Mouse (Mus musculus): Measurements from ENCODE around the gene Bcam.

Gene Bcam

DNA sequence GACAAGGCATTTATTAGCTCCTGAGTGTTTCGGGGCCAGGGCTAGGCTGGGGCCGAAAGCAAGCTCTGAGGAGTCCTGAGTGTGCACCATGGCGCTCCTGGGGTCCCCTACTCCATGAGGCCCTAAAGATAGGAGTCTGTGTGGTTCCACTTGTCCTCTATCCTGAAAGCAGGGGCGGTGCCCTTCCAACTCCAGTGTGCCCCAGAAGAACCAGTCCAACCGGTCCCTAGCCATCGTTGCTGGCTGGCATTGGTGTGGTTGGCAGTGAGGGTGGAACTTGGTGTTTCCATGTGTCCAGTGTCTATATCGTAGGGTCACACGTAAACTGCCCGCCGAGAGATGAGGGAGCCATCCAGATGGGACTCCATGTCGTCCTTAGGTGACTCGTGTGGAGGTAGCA lies 46.6 kb downstream of the Bcam start:
- no peak for DNase-seq (ENCODE audit: low spot score)

DNA sequence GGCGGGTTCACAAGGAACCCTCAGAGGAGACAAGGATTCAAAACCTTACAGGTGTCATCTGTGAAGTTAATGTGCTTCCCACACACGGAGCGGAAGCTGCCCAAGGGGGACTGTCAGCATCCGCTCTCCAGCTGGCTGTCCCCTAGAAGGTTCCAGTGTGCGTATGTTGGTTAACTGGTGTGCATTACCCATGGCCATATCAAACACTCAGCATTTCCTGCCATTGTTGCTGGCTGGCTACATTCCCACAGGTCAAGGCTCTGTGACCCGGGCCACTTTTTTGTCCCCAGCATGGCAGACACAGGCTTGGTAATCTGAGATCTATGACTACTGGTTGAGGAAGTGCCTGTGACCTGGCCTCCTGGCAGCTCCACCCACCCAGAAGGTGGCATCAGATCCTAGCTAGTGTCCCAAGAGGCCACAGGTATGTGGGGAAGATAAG lies 48.0 kb downstream of the Bcam start:
- DNase-seq (ENCODE audit: low spot score), result no peak

DNA sequence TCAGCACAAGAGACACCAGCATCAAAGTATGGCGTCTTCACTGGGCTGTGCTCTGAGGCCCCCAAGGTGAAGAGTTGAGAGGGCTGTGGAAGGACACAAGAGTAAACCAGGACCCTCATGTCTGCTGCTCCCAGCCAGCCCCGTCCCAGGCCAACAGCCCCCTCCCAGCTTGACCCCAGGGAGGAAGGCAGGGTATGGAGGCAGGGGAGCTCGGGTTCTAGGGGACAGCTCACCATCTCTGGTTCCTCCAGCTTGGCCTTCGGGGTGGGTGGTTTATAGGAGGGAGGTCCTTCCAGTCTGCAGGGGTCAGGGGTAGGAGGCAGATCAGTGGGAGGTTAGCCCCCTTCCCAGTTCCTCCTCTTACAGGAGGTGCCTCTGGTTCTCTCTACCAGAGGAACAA lies 51.6 kb downstream of the Bcam start:
- DNase-seq (ENCODE audit: low spot score), result no peak

DNA sequence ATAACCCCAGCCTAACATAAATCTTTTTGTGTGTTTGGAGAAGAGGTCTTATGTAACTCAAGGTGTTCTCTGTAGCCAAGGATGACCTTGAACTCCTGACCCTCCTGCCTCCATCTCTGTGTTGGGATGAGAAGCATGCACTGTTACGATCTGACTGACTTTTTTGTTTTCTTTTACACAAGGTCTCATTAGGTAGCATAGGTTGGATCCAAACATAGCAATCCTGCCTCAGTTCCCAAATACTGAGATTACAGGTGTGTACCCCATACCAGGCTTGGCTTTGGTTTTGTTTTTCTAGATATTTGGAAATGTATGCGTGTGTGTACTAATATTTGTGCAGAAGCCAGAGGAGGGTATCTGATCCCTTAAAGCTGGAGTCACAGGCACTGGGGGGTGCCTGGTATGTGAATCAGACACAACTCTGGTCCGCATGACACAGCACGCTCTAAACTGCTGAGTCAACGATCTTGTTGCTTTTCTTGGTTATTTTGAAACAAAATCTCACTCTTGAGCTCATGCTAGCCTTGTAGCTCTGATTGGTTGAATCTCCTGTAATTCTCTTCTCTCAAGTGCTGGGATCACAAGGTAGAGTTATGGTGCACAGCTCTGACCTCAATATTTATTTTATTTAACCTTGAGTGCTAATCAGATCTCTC lies 52.4 kb downstream of the Bcam start:
- DNase-seq (ENCODE audit: low spot score), result no peak

DNA sequence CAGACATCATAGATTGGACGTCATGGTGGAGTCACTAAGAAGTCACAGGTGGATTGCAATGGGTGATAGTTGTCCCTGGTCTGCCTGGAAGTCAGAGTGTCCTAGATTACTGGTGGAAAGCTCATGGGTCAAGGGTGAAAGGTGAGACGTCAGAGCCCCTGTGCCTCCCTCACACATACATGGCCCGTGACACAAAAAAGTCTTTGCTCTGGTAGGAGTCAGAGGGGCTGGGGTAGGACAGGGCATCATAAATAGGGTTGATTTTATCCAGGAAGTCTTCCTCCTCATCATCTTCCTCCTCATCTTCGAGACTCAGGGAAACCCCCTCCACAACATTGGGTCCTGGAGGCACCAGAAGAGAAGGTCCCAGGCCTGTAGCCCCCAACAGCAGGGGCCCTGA lies 53.5 kb downstream of the Bcam start:
- no peak for DNase-seq (ENCODE audit: low spot score)

DNA sequence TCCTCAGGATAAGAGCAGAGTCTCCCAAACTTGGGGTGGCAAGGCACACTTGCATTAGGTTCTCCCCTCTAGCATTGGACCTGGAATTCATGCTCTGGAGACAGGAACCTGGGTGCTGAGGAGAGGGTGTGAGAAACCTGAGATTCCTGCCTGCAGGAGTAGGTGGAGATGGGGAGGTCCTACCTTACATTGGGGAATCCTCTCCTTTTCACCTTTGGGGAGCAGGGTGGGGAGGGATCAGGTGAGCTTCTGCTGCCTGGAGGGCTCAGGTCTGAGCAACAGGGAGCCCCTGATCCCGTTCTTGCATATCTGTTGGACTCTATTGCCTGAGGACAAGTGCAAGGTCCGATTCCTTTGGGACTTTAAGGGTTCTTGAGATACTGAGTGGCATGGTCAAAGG lies 54.0 kb downstream of the Bcam start:
- no peak for DNase-seq (ENCODE audit: low spot score)

DNA sequence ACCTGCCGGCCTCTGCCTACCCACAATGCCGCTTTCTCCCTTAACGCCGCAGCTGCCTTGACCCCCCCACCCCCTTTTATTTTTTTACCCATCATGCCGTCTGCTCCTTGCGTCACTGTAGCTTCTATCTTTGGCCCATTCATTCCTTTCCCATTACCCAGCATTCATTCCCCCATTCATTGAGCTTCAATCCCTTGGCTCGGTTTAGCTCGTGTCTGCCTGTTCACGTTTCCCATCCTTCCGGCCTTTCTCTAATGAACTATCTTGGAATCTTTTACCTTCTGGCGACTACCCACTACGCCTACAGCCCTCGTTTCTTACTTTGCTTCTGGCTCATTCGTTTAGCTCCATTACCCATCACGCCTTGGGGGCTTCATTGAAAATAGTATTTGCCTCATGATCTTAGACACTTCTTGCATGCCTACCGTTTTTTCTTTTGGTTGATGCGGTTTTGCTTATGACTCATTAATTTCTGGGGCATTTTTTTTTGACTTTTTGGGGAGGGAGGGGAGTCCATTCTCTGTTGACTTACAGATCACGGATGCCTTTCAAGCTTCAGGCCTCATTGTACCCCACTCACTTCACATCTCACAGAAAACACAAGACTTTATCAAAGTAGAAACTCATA lies 54.6 kb downstream of the Bcam start:
- peak; percentile 42 for DNase-seq (ENCODE audit: low spot score)

DNA sequence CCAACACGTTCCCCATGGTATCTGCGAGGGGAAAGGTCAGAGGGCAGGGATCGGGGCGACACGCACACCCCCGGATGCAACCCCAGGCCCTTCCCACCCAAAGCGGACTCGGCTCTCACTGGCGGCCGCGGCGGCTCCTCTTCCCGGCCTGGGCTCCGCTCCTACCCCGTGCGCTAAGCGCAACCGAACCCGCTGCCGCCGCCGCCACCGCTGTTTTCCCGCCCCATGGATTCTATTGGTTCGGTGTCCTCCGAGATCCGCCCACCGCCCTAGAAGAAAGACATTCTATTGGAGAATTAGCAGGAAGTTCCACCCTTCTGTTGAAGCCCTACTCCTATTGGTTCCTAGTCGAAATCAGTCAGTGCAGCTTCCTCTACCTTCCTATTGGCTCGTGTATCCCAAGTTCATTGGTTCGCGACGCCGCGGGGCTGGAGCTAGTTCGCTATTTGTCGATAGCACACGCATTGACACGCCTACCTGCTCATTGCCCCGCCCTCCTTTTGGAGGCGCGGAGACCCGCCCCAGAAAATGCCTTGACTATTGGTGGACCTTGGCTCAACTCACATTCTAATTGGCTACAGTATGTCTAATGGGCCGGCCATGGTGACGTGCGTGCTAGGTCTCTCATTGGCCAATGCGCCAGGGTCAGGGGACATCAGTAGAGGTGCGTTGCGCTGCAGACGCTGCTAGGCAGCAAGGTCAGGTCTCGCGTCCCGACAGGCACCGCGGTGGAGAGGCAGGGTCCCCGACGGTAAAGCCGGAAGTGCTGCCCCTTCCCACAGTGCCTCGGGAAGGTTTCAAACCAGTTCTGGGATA lies 55.4 kb downstream of the Bcam start, which contains the start of gene Tomm40:
Tomm40 (minus strand) TSS at position 200 of the 816 bp plus-strand sequence.
- peak; percentile 100 for DNase-seq (ENCODE audit: low spot score)

DNA sequence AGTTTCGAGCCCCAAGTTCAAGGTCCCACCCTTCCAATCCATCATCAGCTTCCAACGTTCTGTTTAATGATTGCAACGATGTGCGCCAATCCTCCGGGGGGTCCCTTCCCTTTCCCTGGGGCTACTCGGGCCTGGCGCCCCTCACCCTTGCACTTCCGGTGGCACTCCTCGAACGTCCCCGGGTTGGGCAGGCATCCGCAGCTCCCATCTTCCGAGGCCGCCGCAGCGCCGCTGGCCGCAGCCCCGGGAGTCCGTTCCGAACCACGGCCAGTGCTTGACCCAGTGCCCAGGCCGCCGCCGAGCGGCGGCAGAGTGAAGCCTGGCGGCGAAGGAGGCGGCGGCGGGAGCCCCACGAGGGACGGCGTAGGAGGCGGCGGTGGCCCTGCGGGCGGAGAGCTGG lies 56.0 kb downstream of the Bcam start:
- DNase-seq (ENCODE audit: low spot score), result no peak

DNA sequence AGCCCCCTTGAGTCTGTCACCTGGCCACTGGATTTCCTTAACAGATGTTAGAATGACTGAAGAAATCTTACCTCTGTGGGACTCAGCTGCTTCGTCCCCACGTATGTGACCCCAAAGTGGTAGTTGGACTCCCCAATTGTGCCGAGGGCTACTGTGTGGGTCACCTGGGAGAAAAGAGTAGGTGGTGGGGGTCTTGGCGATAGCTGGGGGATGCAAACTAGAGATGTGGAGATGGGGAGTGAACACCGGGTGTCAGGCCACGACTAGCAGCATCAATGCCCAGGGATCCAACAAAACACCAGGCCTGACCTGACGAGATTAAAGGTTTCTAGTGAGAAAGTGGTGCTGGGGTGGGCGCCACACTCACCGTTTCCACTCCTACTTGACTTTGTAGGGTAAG lies 57.2 kb downstream of the Bcam start:
- no peak for DNase-seq (ENCODE audit: low spot score)

DNA sequence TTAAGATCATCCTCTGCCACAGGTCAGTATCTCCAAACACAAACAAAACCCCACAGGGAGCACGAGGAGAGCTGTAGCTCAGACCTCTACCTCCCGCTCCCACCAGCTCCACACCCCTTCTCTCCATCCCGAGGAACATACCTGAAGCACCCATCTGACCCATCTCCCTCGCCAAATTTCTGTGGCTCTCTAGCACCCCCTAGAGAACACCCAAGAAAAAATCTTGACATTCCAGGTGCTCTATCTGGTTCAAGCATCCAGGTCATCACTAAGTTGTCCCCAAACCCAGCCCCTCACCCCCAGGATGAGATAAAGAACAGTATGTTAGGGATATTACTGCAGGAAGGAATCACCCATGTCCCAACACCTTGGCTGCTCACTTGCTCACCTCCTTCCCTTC lies 57.6 kb downstream of the Bcam start:
- no peak for DNase-seq (ENCODE audit: low spot score)

DNA sequence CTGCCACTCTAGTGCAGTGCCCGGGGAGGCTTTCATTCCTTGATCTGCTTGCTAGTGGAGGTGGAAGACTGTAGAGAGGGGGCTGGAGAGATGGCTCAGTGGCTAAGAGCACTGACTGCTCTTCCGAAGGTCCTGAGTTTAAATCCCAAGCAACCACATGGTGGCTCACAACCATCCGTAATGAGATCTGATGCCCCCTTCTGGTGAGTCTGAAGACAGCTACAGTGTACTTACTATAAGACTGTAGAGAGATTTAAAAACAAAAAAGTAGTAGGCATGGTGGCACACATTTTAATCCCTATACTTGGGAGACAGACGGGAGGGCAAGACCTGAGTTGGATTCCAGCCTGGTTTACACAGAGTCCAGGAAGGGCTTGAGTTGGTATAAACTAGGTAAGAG lies 58.4 kb downstream of the Bcam start:
- no peak for DNase-seq (ENCODE audit: low spot score)

DNA sequence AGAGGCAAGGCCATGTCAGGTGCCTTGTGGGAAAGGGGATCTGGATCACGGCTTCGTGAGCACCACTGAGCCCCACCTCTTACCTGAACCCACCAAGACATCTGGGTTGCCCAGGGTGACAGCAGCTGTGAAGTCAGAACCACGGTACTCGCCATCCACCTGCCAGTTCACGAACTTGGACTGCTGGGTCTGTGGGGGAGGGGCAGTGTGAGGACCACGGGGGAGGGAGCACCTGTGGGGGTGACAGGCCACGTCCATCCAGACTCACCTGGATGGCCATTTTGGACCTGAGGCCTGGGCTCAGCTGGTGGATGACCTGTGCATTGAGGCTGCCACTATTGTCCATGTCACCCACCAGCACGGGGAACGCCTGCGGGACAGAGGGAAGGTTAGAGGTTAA lies 60.2 kb downstream of the Bcam start:
- no peak for DNase-seq (ENCODE audit: low spot score)
